Mouse (Mus musculus): ENCODE data around the gene Trio. TPM values are rescaled to one million over a fixed set of nuclear protein-coding genes. Genes with fewer than 3 reads are reported as not detected.

Gene Trio
- total and polyA plus RNA-seq, 3 experiments, result 0.66 TPM; not detected in 2

- Histone ChIP-seq H3K4me1 (ENCODE audit: insufficient read depth, low read depth, low read length) (no peaks in the 10 kb centered on the region), H3K27me3 (ENCODE audit: insufficient read depth, low read length) (no peaks in the 10 kb centered on the region), H3K4me3 (ENCODE audit: low read depth, low read length) (no peak overlapping the region), H3K36me3 (replicated peaks) (no peaks in the 10 kb centered on the region), H3K9me3 (replicated peaks) (peaks cover 70% of the 10 kb centered on the region)
- TF ChIP-seq TAL1 (conservative IDR thresholded peaks at IDR 0.05; ENCODE audit: low read depth, low read length) (no peak), POLR2AphosphoS5 (IDR thresholded peaks at IDR 0.05; ENCODE audit: insufficient replicate concordance, low read depth, low read length) (no peak), CTCF (IDR thresholded peaks at IDR 0.05; ENCODE audit: low read depth, low read length) (no peak), GATA1 (IDR thresholded peaks at IDR 0.05; ENCODE audit: borderline replicate concordance, low read length) (no peak), GATA2 (IDR thresholded peaks at IDR 0.05; ENCODE audit: borderline replicate concordance, low read depth, low read length) (no peak)
- ATAC-seq (ENCODE audit: extremely low read depth, insufficient number of reproducible peaks, low FRiP score, poor library complexity, severe bottlenecking), result no peak
- DNase-seq (ENCODE audit: low spot score), result no peak
Observed at GRCm38 (mm10) chr15:27937861-27938833, 87.5 kb downstream of the Trio start.

DNA sequence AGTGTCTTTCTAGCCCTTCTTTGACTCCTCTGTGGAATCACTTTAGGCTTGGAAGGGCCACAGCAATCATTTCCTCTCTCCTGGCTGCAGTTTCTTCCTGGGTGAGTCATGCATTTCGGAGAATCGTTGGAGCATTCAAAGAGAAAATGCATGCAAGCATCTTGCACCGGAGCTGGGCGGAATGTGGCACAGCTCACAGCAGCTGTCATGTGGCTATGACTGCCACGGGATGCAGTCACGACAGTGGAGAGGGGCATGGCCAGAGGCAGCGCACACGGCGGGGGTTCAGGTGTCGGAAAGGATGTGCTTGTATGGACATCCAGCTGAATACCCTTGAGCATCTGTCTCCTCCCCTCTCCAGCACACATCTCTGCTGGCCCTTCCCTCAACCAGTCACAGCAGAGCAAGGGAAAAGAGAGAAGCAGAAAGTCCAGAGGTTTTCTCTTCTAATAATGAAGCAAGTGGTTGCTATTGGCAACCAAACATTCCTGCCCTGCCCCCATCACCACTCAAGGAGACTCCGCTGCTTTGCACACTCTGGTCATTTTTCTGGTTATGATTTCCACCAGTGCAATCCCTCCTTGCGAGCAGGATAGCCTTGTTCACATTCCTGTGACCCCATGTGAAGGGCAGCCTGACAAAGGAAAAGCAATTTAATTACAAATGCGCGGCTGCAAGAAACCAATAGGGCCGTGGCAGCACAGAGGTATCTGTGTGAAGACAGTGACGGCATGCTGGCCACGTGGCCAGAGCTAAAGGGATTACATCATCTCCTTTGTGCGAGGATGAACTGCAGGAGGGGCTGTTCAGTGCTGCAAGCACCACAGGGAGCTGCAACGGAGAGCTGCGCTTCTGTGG, 88.4 kb downstream of the Trio start:
- no peaks in the 10 kb centered on the region for H3K27me3 ChIP-seq (ENCODE audit: insufficient read depth, low read length)
- TF ChIP-seq POLR2AphosphoS5 (IDR thresholded peaks at IDR 0.05; ENCODE audit: insufficient replicate concordance, low read depth, low read length) (no peak), GATA1 (IDR thresholded peaks at IDR 0.05; ENCODE audit: borderline replicate concordance, low read length) (no peak), GATA2 (IDR thresholded peaks at IDR 0.05; ENCODE audit: borderline replicate concordance, low read depth, low read length) (no peak), CTCF (IDR thresholded peaks at IDR 0.05; ENCODE audit: low read depth, low read length) (no peak), TAL1 (conservative IDR thresholded peaks at IDR 0.05; ENCODE audit: low read depth, low read length) (no peak)
- H3K9me3 ChIP-seq (replicated peaks), result peaks cover 69% of the 10 kb centered on the region
- no peaks in the 10 kb centered on the region for H3K36me3 ChIP-seq (replicated peaks)
- no peak for DNase-seq (ENCODE audit: low spot score)
- ATAC-seq (ENCODE audit: extremely low read depth, insufficient number of reproducible peaks, low FRiP score, poor library complexity, severe bottlenecking), result no peak
- H3K4me3 ChIP-seq (ENCODE audit: low read depth, low read length), result 0 out of 2 replicates have a peak overlapping the region, but pooled peaks have one; percentile 33
- no peaks in the 10 kb centered on the region for H3K4me1 ChIP-seq (ENCODE audit: insufficient read depth, low read depth, low read length)

- TF ChIP-seq GATA1 (IDR thresholded peaks at IDR 0.05; ENCODE audit: borderline replicate concordance, low read length) (no peak), GATA2 (IDR thresholded peaks at IDR 0.05; ENCODE audit: borderline replicate concordance, low read depth, low read length) (no peak), TAL1 (conservative IDR thresholded peaks at IDR 0.05; ENCODE audit: low read depth, low read length) (no peak)
Observed at GRCm38 (mm10) chr15:27935772-27936746, 89.6 kb downstream of the Trio start.

GRCm38 (mm10) chr15:27933270-27933669, 92.4 kb downstream of the Trio start:
- DNase-seq (ENCODE audit: low spot score), result no peak
- ATAC-seq (ENCODE audit: extremely low read depth, insufficient number of reproducible peaks, low FRiP score, poor library complexity, severe bottlenecking), result no peak
- no peak for TF ChIP-seq CTCF (IDR thresholded peaks at IDR 0.05; ENCODE audit: low read depth, low read length)
- TF ChIP-seq GATA1 (IDR thresholded peaks at IDR 0.05; ENCODE audit: borderline replicate concordance, low read length), result no peak
- TF ChIP-seq POLR2AphosphoS5 (IDR thresholded peaks at IDR 0.05; ENCODE audit: insufficient replicate concordance, low read depth, low read length), result no peak
- TF ChIP-seq GATA2 (IDR thresholded peaks at IDR 0.05; ENCODE audit: borderline replicate concordance, low read depth, low read length), result no peak
- TF ChIP-seq TAL1 (conservative IDR thresholded peaks at IDR 0.05; ENCODE audit: low read depth, low read length), result no peak
- no peak overlapping the region for H3K4me3 ChIP-seq (ENCODE audit: low read depth, low read length)
- no peaks in the 10 kb centered on the region for H3K36me3 ChIP-seq (replicated peaks)
- H3K27me3 ChIP-seq (ENCODE audit: insufficient read depth, low read length), result no peaks in the 10 kb centered on the region
- H3K9me3 ChIP-seq (replicated peaks), result peaks cover 64% of the 10 kb centered on the region
- H3K4me1 ChIP-seq (ENCODE audit: insufficient read depth, low read depth, low read length), result no peaks in the 10 kb centered on the region

More at GRCm38 (mm10) chr15:27935772-27936746, 89.6 kb downstream of the Trio start:
- Histone ChIP-seq H3K4me3 (ENCODE audit: low read depth, low read length) (no peak overlapping the region), H3K27me3 (ENCODE audit: insufficient read depth, low read length) (no peaks in the 10 kb centered on the region), H3K36me3 (replicated peaks) (no peaks in the 10 kb centered on the region), H3K4me1 (ENCODE audit: insufficient read depth, low read depth, low read length) (no peaks in the 10 kb centered on the region), H3K9me3 (replicated peaks) (peaks cover 65% of the 10 kb centered on the region)
- ATAC-seq (ENCODE audit: extremely low read depth, insufficient number of reproducible peaks, low FRiP score, poor library complexity, severe bottlenecking), result no peak
- no peak for DNase-seq (ENCODE audit: low spot score)

DNA sequence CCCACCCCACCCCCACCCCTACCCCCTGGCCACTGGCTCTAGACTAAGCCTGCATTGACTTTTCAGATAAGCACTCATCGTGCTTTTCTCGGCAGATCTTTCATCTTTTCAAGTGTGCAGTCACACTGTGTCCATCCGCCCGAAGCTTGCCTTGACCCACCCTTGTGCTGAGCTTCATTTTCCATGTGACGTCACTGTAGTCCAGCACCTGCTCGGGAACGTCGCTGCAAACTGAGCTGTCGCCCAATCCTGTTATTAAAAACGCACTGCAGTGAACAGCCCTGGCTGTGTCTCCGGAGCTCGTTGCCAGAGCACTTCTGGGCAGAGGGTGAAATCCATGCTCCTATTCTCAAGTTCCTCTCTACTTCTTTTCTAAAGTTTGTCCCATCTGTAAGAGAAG, 93.8 kb downstream of the Trio start:
- Histone ChIP-seq H3K27me3 (ENCODE audit: insufficient read depth, low read length) (no peaks in the 10 kb centered on the region), H3K36me3 (replicated peaks) (no peaks in the 10 kb centered on the region), H3K4me3 (ENCODE audit: low read depth, low read length) (no peak overlapping the region), H3K9me3 (replicated peaks) (peaks cover 64% of the 10 kb centered on the region), H3K4me1 (ENCODE audit: insufficient read depth, low read depth, low read length) (no peaks in the 10 kb centered on the region)
- TF ChIP-seq POLR2AphosphoS5 (IDR thresholded peaks at IDR 0.05; ENCODE audit: insufficient replicate concordance, low read depth, low read length), result no peak
- ATAC-seq (ENCODE audit: extremely low read depth, insufficient number of reproducible peaks, low FRiP score, poor library complexity, severe bottlenecking) (no peak), DNase-seq (ENCODE audit: low spot score) (no peak)

All from G1E (cell line).